Mouse (Mus musculus) left cerebral cortex, adult 8-10 months (tissue): ENCODE results near the gene Pdlim3. TPM values are rescaled to one million over a fixed set of nuclear protein-coding genes. Genes with fewer than 3 reads are reported as not detected.
A peak's percentile ranks its signal among the peaks of the same experiment; 100 is the strongest.

Source experiments
- DNase-seq, 2 experiments: peaks; one replicate each; pipeline ENCODE4 v3.0.0; 2022; ENCODE audit warnings: low spot score in 2 of 2
- total RNA-seq, 4 experiments: library from RNA; stranded (reverse); gene quantifications; 2 replicates each; pipeline ENCODE4 v1.2.4; 2022

Pdlim3 gene
- total RNA-seq, 4 experiments from 2014 or later, result 1.2 to 2.3 (median 1.9) TPM

- DNase-seq, result no peak
These were observed 18.4 kb downstream of the Pdlim3 start for GRCm38 (mm10) chr8:45903659-45904058.

DNA sequence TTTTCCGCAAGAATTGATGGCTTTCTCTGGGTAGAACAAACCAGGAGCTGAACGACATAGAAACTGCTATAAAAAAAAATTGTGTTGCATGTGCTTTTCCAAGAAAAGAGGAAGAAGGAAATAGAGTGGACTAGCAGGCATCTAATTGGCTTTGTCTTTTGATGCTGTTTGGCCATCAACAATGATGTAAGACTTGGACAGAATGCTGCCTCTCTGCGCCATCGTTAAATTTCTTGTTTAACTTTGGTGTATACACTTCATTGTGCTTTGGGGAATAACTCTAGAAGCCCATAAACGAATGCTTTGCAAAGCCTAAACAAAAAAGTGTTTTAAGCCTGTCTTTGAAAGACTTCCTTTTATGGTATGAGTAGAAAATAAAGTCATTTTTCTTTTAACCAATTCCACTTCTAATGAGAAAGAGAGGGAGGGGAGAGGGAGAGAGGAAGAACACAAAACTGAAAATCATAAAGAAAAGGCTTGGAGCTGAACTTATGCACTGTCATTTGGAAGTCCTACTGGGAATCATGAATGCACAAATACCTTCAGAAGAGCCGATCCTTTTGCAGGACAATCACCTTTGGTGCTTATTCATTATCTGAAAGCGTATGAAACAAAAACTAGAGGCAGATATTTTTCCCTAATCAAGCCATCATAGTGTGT, 20.5 kb downstream of the Pdlim3 start:
- no peak for DNase-seq

GRCm38 (mm10) chr8:45906251-45906619, 21.0 kb downstream of the Pdlim3 start:
- no peak for DNase-seq

DNA sequence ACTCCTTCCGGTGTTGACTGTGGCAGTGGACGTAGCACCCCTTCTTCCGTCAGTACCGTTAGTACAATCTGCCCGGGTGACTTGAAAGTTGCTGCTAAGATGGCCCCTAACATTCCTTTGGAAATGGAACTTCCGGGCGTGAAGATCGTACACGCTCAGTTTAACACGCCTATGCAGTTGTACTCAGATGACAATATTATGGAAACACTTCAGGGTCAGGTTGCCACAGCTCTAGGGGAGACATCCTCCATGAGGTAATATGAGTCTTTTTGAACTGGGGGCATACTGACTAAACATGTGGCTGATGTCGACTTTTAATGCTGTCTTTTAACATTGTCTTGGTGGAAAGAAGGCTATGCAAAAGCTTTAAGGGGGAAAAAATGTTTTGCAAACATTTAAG, 28.4 kb downstream of the Pdlim3 start:
- DNase-seq, result no peak

DNA sequence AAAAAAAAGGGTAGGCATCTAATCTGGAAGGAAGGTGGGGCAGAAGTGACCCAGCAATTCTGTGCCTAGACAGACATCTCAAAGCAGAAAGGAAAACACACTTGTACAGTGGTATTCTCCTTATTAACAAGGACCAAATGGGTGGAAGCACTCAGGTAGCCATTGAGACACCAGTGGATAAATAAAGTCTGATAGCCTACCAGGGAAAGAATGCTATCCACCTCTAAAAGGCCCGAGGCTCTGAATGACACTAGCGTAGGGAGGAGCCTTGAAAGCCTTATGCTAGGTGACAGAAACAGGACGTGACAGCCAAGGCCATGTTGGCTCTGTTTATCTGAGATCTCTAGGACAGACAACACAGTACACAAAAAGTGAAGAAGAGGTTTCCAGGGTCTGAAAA, 31.2 kb downstream of the Pdlim3 start:
- no peak for DNase-seq

GRCm38 (mm10) chr8:45917040-45917679, 31.9 kb downstream of the Pdlim3 start:
- DNase-seq, result no peak

DNA sequence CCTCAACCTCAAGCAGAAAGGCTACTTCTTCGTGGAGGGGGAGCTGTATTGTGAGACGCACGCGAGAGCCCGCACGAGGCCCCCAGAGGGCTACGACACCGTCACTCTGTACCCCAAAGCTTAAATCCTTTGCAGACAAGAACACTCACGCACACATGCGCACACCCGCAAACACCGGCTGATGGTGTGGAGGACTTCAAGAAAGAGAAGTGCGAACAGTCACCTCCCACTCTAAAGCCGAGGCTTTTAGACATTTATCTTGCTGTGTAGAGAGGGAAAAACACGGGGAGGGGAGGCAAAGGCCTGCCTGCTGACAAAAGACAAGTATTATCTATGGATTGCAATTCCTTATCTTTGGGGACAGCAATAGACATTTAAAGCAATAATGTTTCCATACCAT, 33.6 kb downstream of the Pdlim3 start:
- no peak for DNase-seq

GRCm38 (mm10) chr8:45920392-45920791, 35.1 kb downstream of the Pdlim3 start:
- no peak for DNase-seq

GRCm38 (mm10) chr8:45922116-45922515, 36.9 kb downstream of the Pdlim3 start:
- DNase-seq, result no peak

DNA sequence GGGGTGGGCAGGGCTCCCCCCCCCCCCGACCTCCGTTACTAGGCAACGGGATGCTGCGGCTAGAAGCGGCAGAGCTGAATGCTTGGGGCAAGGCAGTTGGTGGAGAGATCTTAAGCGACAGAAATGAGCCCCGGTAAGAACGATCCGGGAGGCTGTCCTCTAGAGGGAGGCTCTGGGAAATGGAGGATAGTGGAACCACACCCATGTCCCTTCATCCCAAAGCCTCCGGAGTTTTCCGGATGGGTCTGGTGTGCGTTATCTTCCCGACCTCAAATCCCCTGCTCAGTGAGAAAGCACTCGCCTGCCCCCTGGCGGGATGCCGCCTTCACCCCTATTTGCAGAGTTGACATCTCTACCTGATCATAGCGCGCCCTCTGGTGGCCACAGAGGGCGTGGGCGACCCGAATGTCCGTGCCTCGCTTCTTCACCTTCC, 49.3 kb downstream of the Pdlim3 start, which contains the start of gene Ccdc110:
Ccdc110 (plus strand) TSS at position 38 of the 433 bp plus-strand sequence.
- peak; percentile 88 to 99 for DNase-seq

DNA sequence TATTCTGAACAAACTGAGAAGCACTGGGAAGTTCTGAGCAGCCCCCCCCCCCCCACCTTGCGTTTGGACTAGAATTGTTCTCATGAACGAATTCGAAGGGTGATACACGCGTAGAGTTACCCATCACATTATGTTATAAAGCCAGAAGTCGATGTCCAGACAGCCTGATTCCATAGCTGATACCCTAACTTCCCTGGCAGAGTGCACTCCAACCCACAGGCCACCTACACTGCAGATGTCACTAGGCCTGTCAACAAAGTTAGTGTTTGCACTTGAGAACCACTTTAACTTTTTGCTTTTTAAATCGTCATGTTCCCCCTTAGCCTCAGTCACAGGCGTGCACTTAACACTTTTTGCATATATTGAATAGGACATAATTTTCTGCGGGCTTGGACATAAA, 51.7 kb downstream of the Pdlim3 start:
- no peak for DNase-seq

GRCm38 (mm10) chr8:45946283-45946682, 61.0 kb downstream of the Pdlim3 start:
- DNase-seq, result no peak

GRCm38 (mm10) chr8:45950622-45951021, 65.4 kb downstream of the Pdlim3 start:
- no peak for DNase-seq

Other genes with a start within 250 kb of the Pdlim3 start
- 1 to 10 TPM in 1 of 4 experiments, under 1 TPM in 3; 0.53 to 1.2 (median 0.77) TPM for gene Ccdc110, start 49.2 kb downstream of the Pdlim3 start, total RNA-seq
- 1 to 10 TPM; 2.2 to 3.9 (median 2.6) TPM for gene 1700029J07Rik, start 89.8 kb downstream of the Pdlim3 start, total RNA-seq
- 10 to 100 TPM; 57.0 to 62.2 (median 57.7) TPM for gene Ufsp2, start 90.1 kb downstream of the Pdlim3 start, total RNA-seq
- gene Lrp2bp, start 113.8 kb downstream of the Pdlim3 start, total RNA-seq, result under 1 TPM; 0.30 to 0.87 (median 0.67) TPM
- 10 to 100 TPM in 3 of 4 experiments, 1 to 10 TPM in 1; 8.4 to 16.5 (median 12.2) TPM for gene Ankrd37, start 120.2 kb downstream of the Pdlim3 start, total RNA-seq